Mouse (Mus musculus): Measurements from ENCODE around the gene 4931429L15Rik. TPM values are rescaled to one million over a fixed set of nuclear protein-coding genes. Genes with fewer than 3 reads are reported as not detected.

Gene 4931429L15Rik
- total RNA-seq, 2 experiments from 2014 or later, result not detected

GRCm38 (mm10) chr9:46328572-46329249 lies 8.9 kb upstream of the 4931429L15Rik start:
- no peak for ATAC-seq (ENCODE audit: poor library complexity, severe bottlenecking)

GRCm38 (mm10) chr9:46327706-46328571 lies 8.2 kb upstream of the 4931429L15Rik start:
- no peak for ATAC-seq (ENCODE audit: poor library complexity, severe bottlenecking)

DNA sequence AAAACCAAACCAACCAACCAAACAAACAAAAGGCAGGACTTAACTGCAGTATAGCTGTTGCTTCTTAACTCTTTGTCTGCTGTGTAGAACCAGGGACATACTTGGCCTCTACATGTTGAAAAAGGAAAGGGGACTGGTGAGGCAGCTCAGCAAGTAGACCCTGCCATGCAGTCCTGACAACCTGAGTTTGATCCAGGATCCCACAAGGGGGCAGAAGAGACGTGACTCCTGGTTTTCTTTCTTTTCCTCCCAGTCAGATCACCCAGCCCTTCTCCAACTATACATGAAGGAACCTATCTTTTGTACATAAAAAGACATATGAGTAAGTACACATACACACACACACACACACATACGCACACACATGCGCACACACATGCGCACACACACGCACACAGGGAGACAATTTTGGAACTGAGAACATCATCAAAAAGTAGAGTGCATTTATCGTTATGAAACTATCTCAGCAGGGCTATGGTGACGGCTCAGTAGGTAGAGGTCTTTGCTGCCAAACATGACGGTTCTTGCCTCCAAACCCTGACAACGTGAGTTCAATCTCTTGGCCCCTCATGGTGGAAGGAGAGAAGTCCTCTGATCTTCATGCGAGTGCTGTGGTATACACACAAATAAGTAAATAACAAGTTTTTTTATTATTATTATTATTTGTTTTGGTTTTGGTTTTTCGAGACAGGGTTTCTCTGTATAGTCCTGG lies 7.1 kb upstream of the 4931429L15Rik start:
- ATAC-seq (ENCODE audit: poor library complexity, severe bottlenecking), result no peak

DNA sequence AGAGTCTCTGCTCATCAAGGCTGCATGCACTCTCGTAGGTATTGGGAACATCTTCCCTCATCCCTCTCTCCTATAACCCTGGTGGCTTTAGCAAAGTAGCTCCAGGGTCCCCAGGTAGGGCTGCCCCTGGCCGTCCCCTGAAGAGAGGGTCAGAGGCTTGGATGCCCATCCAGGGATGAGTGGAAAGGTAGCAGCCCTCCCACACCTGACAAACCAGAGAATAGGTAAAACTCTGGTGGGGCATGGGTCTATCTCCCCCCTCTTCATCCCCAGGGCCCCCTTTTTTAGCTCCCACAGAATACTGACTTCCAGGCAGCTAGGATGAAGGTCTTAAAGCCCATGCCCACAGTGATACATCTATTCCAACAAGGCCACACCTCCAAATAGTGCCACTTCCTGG lies 675 bp upstream of the 4931429L15Rik start:
- ATAC-seq (ENCODE audit: poor library complexity, severe bottlenecking), result no peak

- ATAC-seq (ENCODE audit: poor library complexity, severe bottlenecking), result no peak
These were observed 1.8 kb downstream of the 4931429L15Rik start for GRCm38 (mm10) chr9:46317957-46318356.

DNA sequence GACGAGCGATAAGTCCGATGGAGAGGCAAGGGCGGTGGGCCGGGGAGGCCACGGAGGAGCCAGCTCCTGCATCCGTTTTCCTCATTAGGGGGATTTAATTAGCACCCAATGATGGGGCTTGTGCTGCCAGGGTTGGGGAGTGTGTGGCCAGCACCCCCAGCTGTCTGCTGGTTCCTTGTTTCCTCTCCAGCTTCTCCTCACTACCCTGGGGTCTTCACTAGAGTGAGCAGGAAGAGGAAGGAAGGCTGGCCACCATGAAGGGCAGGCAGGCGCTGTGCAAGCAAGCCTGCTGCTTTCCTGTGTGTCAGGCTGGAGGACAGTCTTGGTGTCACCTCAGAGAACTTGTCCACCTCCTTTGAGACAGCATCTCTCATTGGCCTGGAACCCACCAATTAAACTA lies 2.9 kb downstream of the 4931429L15Rik start:
- ATAC-seq (ENCODE audit: poor library complexity, severe bottlenecking), result no peak

DNA sequence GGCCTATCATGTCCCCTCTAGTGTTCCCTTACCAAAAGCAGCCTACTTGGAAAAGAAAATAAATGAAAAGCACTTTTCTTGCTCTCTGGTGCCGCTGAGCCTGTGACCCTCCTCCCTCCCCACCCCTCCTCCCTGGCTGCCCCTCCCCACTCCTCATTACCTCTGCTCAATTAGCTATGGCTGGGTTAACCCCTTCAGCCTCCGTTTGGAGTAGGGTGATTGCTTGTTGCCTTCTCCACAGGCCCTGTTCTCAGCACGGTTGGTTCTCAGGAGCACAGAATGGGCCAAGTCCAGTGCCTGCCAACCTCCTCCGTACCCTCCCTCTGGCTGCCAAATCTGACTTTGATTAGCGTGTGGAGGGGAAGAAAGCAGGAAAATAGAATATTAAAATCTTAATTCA lies 3.4 kb downstream of the 4931429L15Rik start:
- ATAC-seq (ENCODE audit: poor library complexity, severe bottlenecking), result no peak

GRCm38 (mm10) chr9:46315807-46316365 lies 3.9 kb downstream of the 4931429L15Rik start:
- ATAC-seq (ENCODE audit: poor library complexity, severe bottlenecking), result no peak

DNA sequence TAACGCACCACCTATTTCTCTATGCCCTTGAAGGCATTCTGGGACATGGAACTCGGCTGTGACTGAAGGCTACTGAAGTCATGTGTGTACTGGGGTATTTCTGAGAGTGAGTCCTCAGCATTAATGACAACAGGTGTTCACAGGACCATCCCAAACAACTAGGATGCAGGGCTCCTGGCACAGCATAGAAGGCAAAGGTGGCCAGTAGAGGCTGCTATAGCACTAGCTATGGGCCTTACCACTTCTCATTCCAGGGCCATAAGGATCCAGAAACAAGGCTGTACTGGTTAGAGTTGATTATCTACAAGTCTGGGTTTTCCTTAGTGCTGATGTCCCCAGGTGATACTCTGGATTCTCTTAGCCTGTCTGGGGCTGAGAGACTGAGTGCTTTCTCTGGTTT lies 4.9 kb downstream of the 4931429L15Rik start:
- ATAC-seq (ENCODE audit: poor library complexity, severe bottlenecking), result no peak

DNA sequence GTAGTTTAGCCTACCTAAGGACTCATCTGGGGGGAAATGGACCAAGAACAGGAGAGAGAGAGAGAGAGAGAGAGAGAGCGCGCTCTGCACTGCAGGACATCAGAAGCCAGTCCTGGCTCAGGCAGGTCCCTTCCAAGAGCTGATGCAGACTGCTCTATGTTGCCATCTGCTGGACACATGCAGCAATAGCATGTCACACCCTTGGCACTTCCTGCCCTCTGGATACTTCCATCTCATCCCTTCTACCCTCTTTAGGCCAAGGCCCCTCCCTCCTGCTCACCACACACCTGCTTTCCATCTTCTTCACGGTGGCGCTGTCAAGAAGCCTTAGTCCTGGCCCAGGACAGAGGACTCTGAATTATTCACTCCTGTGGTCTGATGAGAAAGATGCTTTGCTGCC lies 5.3 kb downstream of the 4931429L15Rik start:
- peak; percentile 75 for ATAC-seq (ENCODE audit: poor library complexity, severe bottlenecking)

- no peak for ATAC-seq (ENCODE audit: poor library complexity, severe bottlenecking)
These were observed 10.7 kb downstream of the 4931429L15Rik start for GRCm38 (mm10) chr9:46309121-46309520.

DNA sequence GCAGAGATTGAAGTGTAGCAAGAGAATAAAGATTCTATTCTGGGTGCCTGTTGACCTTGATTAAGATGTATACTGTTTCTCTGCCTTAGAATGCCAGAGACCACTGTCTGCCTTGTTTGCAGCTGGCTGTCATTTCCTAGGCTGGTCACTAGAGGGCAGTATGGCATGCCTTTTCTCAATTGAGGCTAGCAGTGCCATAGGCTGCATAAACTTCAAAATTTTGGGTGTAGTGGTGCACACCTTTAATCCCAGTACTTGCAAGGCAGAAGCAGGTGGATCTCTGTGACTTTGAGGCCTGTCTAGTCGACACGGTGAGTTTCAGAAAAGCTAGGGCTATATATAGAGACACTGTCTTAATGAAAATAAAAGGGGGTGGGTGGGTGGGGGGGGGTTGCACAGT lies 17.6 kb downstream of the 4931429L15Rik start:
- peak; percentile 64; the same call in 1 of the 2 replicates for ATAC-seq (ENCODE audit: poor library complexity, severe bottlenecking)

DNA sequence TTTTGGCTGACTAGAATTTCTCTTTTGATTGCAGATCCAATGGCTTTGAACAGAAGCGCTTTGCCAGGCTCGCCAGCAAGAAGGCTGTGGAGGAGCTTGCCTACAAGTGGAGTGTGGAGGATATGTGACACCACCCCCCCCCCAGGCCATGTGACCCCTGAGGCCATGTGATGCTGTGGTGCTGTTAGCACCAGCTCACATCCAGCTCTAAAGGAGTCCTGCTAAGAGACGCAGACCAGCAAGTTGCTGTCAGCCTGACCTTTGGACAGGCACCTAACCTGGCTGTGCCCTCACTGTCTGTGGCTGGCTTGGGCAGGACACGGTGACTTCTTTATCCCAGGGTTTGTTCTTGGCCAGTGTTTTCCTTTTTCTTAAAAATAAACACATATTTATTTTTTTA lies 21.4 kb downstream of the 4931429L15Rik start:
- no peak for ATAC-seq (ENCODE audit: poor library complexity, severe bottlenecking)

DNA sequence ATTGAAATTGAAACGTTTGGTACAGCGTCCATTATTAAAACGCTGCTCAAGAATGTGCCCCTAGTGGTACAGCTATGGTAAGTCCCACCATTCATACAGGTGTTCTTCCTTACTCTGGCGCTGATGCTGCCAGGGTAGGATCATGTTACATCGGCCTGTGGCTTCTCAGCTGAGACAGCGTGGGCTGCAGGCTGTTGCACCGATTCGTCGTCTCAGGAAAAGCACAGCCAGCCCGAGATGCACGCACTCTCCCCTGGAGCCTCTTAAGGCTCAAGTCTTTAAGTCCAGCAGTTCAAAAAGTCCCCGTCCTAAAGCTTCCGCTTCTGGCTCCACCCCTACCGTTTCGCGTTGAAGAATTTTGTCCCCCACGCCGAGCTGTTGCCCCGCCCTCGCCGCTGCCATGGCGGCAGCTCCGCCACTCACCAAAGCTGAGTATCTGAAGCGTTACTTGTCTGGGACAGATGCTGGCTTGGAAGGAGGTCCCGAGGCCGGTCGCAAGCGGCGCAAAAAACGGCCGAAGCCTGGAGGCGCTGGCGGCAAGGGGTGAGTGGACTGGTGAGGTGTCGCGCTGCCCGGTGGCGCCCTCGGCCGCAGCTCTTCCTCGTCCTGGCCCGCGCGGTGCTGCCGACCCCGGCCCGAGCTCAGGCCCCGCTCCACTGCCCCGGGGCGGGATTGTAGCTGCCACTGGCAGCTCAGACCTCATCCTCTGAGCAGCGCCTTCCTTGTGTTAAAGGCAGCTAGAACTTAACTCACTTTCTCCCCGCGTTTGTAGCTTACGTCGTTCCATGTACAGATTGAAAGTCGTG lies 37.0 kb downstream of the 4931429L15Rik start, which contains the start of gene Bud13:
Gene Bud13 (plus strand): TSS at position 378 of the 806 bp plus-strand sequence.
- peak; percentile 97 for ATAC-seq (ENCODE audit: poor library complexity, severe bottlenecking)

DNA sequence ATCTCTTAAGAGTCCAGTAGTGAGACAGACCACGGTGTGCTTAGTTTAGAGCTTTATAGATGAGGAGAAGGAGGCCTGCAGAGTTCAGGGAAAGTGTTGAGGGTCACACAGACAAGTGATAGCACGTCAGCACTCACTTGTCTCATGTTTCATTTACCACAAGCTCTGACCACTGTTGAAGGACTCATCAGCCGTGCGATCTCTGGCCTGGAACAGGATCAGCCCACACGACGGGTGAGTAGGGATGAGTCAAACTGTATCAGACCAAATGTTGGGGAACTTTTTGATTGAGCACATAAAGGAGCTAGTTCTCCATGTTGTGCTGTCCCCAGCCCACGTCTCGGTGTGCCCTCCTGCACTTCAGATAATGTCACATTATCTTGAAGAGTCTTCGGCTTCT lies 45.3 kb downstream of the 4931429L15Rik start:
- ATAC-seq (ENCODE audit: poor library complexity, severe bottlenecking), result no peak

DNA sequence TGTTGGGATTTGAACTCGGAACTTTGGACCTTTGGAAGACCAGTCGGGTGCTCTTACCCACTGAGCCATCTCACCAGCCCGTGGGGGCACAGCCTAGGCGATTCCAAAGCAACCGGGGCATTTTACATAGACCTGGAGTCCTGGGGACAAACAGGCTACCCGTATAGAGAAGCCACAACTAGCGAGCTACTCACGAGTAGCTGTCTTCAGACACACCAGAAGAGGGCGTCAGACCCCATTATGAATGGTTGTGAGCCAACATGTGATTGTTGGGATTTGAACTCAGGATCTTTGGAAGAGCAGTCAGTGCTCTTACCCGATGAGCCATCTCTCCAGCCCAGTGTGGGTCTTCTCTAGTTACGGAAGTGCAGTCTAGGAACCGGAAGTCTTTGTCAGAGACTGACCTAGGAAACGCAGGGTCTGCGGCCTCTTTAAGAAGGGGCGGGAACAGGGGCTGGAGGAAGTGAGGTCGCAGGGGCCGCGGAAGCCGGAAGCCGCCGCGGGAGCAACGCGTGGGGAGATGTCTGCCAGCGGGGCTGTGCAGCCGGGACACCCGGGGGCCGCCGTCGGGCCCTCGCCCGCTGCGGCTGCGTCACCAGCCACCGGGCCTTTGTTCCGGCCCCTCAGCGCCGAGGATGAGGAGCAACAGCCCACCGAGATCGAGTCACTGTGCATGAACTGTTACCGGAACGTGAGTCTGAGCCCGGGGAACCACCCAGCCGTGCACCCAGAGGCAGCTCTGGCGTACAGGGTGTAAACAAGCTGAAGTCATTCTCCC lies 46.9 kb downstream of the 4931429L15Rik start, which contains the start of gene Zpr1:
Gene Zpr1 (plus strand): TSS at position 388 of the 778 bp plus-strand sequence.
- peak; percentile 99 for ATAC-seq (ENCODE audit: poor library complexity, severe bottlenecking)

DNA sequence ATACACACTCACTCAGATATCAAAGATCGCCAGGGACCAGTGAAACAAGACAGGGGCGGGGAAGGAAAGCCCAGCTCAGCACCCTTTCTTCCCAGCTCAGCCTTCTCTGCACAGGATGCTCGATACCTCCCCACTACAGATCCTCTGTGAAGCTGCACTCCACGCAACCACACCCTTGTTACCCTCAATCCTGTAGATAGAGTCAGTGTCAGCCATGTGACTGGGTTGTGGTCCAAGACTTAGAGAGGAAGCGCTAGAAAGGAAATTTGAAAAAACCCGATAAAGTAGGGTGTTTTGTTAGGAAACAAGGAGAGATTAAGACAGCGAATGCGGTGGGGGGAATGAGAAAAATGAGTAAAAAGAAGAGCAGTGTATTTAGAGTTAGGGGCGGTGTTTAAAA lies 47.7 kb downstream of the 4931429L15Rik start:
- ATAC-seq (ENCODE audit: poor library complexity, severe bottlenecking), result no peak

- no peak for ATAC-seq (ENCODE audit: poor library complexity, severe bottlenecking)
These were observed 49.0 kb downstream of the 4931429L15Rik start for GRCm38 (mm10) chr9:46270782-46271181.

- no peak for ATAC-seq (ENCODE audit: poor library complexity, severe bottlenecking)
These were observed 50.7 kb downstream of the 4931429L15Rik start for GRCm38 (mm10) chr9:46269125-46269524.

Data from megakaryocyte, adult 5-6 weeks (primary cell).